Mouse (Mus musculus): ENCODE measurements around the gene Serpina6. TPM values are rescaled to one million over a fixed set of nuclear protein-coding genes. Genes with fewer than 3 reads are reported as not detected.

Serpina6 gene
- total and polyA plus RNA-seq, 3 experiments, result not detected

GRCm38 (mm10) chr12:103685386-103685785, 28.4 kb upstream of the Serpina6 start:
- Histone ChIP-seq H3K36me3 (ENCODE audit: control insufficient read depth in 1 of 2, insufficient read depth in 2 of 2, low read length in 2 of 2) (no peaks in the 10 kb centered on the region), H3K9me3 (replicated peaks; ENCODE audit: insufficient read depth, low read length) (no peaks in the 10 kb centered on the region), H3K9ac (ENCODE audit: control insufficient read depth, low read depth, low read length, poor library complexity, severe bottlenecking) (no peak overlapping the region), H3K27me3 (ENCODE audit: control insufficient read depth in 1 of 2, insufficient read depth in 2 of 2, low read length in 2 of 2) (no peaks in the 10 kb centered on the region), H3K4me1 (ENCODE audit: control insufficient read depth in 1 of 2, insufficient read depth in 2 of 2, low read length in 2 of 2) (no peaks in the 10 kb centered on the region), H3K27ac (ENCODE audit: control insufficient read depth, low read depth, low read length) (no peak overlapping the region), H3K4me3 (ENCODE audit: control insufficient read depth in 1 of 2, insufficient read depth in 1 of 2, low read depth in 2 of 2, low read length in 2 of 2) (no peak overlapping the region), H3K79me2 (ENCODE audit: control insufficient read depth, insufficient read depth, low read length, poor library complexity) (no peaks in the 10 kb centered on the region)
- TF ChIP-seq MYB (IDR thresholded peaks at IDR 0.05; ENCODE audit: low read depth, low read length) (no peak), POLR2A (IDR thresholded peaks at IDR 0.05; ENCODE audit: control insufficient read depth in 1 of 2, insufficient read depth in 1 of 2, low read depth in 1 of 2, low read length in 2 of 2, poor library complexity in 1 of 2) (no peak), MAZ (IDR thresholded peaks at IDR 0.05; ENCODE audit: low read depth, low read length) (no peak), ZMIZ1 (IDR thresholded peaks at IDR 0.05; ENCODE audit: low read depth, low read length) (no peak), MAFK (IDR thresholded peaks at IDR 0.05; ENCODE audit: borderline replicate concordance, low read depth, low read length) (no peak)
- no peak for DNase-seq (ENCODE audit: low read depth, low spot score)

GRCm38 (mm10) chr12:103683775-103684174, 26.8 kb upstream of the Serpina6 start:
- DNase-seq (ENCODE audit: low read depth, low spot score), result no peak

GRCm38 (mm10) chr12:103681739-103682138, 24.7 kb upstream of the Serpina6 start:
- Histone ChIP-seq H3K79me2 (ENCODE audit: control insufficient read depth, insufficient read depth, low read length, poor library complexity) (no peaks in the 10 kb centered on the region), H3K36me3 (ENCODE audit: control insufficient read depth in 1 of 2, insufficient read depth in 2 of 2, low read length in 2 of 2) (no peaks in the 10 kb centered on the region), H3K27me3 (ENCODE audit: control insufficient read depth in 1 of 2, insufficient read depth in 2 of 2, low read length in 2 of 2) (no peaks in the 10 kb centered on the region), H3K27ac (ENCODE audit: control insufficient read depth, low read depth, low read length) (no peak overlapping the region), H3K4me1 (ENCODE audit: control insufficient read depth in 1 of 2, insufficient read depth in 2 of 2, low read length in 2 of 2) (no peaks in the 10 kb centered on the region), H3K9ac (ENCODE audit: control insufficient read depth, low read depth, low read length, poor library complexity, severe bottlenecking) (no peak overlapping the region), H3K9me3 (replicated peaks; ENCODE audit: insufficient read depth, low read length) (no peaks in the 10 kb centered on the region), H3K4me3 (ENCODE audit: control insufficient read depth in 1 of 2, insufficient read depth in 1 of 2, low read depth in 2 of 2, low read length in 2 of 2) (no peak overlapping the region)
- no peak for DNase-seq (ENCODE audit: low read depth, low spot score)
- TF ChIP-seq HCFC1 (IDR thresholded peaks at IDR 0.05; ENCODE audit: low read depth, low read length) (no peak), EP300 (IDR thresholded peaks at IDR 0.05; ENCODE audit: low read depth in 1 of 2, low read length in 2 of 2) (no peak), TBP (IDR thresholded peaks at IDR 0.05; ENCODE audit: low read depth, low read length) (no peak), POLR2AphosphoS5 (IDR thresholded peaks at IDR 0.05; ENCODE audit: borderline replicate concordance, low read depth, low read length) (no peak), POLR2AphosphoS2 (IDR thresholded peaks at IDR 0.05; ENCODE audit: low read length) (no peak), USF1 (IDR thresholded peaks at IDR 0.05; ENCODE audit: low read depth, low read length) (no peak), CTCF (IDR thresholded peaks at IDR 0.05 in 2 of 3, conservative IDR thresholded peaks at IDR 0.05 in 1 of 3; ENCODE audit: control insufficient read depth in 1 of 3, insufficient read depth in 1 of 3, low read depth in 2 of 3, low read length in 3 of 3, poor library complexity in 1 of 3, severe bottlenecking in 1 of 3) (no peak), ZC3H11A (IDR thresholded peaks at IDR 0.05; ENCODE audit: low read depth, low read length) (no peak), NRF1 (IDR thresholded peaks at IDR 0.05; ENCODE audit: insufficient read depth, low read depth, low read length, poor library complexity, severe bottlenecking) (no peak)

More at GRCm38 (mm10) chr12:103683775-103684174, 26.8 kb upstream of the Serpina6 start:
- Histone ChIP-seq H3K27ac (ENCODE audit: control insufficient read depth, low read depth, low read length) (no peak overlapping the region), H3K9me3 (replicated peaks; ENCODE audit: insufficient read depth, low read length) (no peaks in the 10 kb centered on the region), H3K4me3 (ENCODE audit: control insufficient read depth in 1 of 2, insufficient read depth in 1 of 2, low read depth in 2 of 2, low read length in 2 of 2) (no peak overlapping the region), H3K79me2 (ENCODE audit: control insufficient read depth, insufficient read depth, low read length, poor library complexity) (no peaks in the 10 kb centered on the region), H3K9ac (ENCODE audit: control insufficient read depth, low read depth, low read length, poor library complexity, severe bottlenecking) (no peak overlapping the region), H3K27me3 (ENCODE audit: control insufficient read depth in 1 of 2, insufficient read depth in 2 of 2, low read length in 2 of 2) (no peaks in the 10 kb centered on the region), H3K36me3 (ENCODE audit: control insufficient read depth in 1 of 2, insufficient read depth in 2 of 2, low read length in 2 of 2) (no peaks in the 10 kb centered on the region), H3K4me1 (ENCODE audit: control insufficient read depth in 1 of 2, insufficient read depth in 2 of 2, low read length in 2 of 2) (no peaks in the 10 kb centered on the region)
- TF ChIP-seq MEF2A (IDR thresholded peaks at IDR 0.05; ENCODE audit: extremely low read depth, insufficient replicate concordance, low read depth, low read length, poor library complexity, severe bottlenecking), result no peak
- no peak for TF ChIP-seq KAT2A (conservative IDR thresholded peaks at IDR 0.05; ENCODE audit: low read depth, low read length)
- no peak for TF ChIP-seq UBTF (IDR thresholded peaks at IDR 0.05; ENCODE audit: borderline replicate concordance, insufficient read depth, low read depth, low read length)
- TF ChIP-seq POLR2A (IDR thresholded peaks at IDR 0.05; ENCODE audit: control insufficient read depth in 1 of 2, insufficient read depth in 1 of 2, low read depth in 1 of 2, low read length in 2 of 2, poor library complexity in 1 of 2), result no peak
- TF ChIP-seq ELF1 (IDR thresholded peaks at IDR 0.05; ENCODE audit: low read depth, low read length), result no peak
- no peak for TF ChIP-seq JUND (IDR thresholded peaks at IDR 0.05; ENCODE audit: low read depth, low read length)
- TF ChIP-seq ZMIZ1 (IDR thresholded peaks at IDR 0.05; ENCODE audit: low read depth, low read length), result no peak
- TF ChIP-seq NELFE (IDR thresholded peaks at IDR 0.05; ENCODE audit: low read depth, low read length), result no peak
- TF ChIP-seq ZNF384 (IDR thresholded peaks at IDR 0.05; ENCODE audit: low read depth, low read length), result no peak
- no peak for TF ChIP-seq BHLHE40 (IDR thresholded peaks at IDR 0.05; ENCODE audit: borderline replicate concordance, low read depth, low read length)
- no peak for TF ChIP-seq CHD1 (IDR thresholded peaks at IDR 0.05; ENCODE audit: low read depth, low read length)
- TF ChIP-seq CTCF (IDR thresholded peaks at IDR 0.05 in 2 of 3, conservative IDR thresholded peaks at IDR 0.05 in 1 of 3; ENCODE audit: control insufficient read depth in 1 of 3, insufficient read depth in 1 of 3, low read depth in 2 of 3, low read length in 3 of 3, poor library complexity in 1 of 3, severe bottlenecking in 1 of 3), result no peak
- no peak for TF ChIP-seq MYC (IDR thresholded peaks at IDR 0.05; ENCODE audit: low read depth, low read length)
- no peak for TF ChIP-seq SMC3 (IDR thresholded peaks at IDR 0.05; ENCODE audit: low read depth, low read length)
- TF ChIP-seq ZKSCAN1 (IDR thresholded peaks at IDR 0.05; ENCODE audit: low read depth, low read length), result no peak
- no peak for TF ChIP-seq MAX (IDR thresholded peaks at IDR 0.05; ENCODE audit: low read length)
- no peak for TF ChIP-seq MXI1 (IDR thresholded peaks at IDR 0.05; ENCODE audit: low read depth, low read length)
- TF ChIP-seq E2F4 (IDR thresholded peaks at IDR 0.05; ENCODE audit: borderline replicate concordance, low read depth, low read length), result no peak
- TF ChIP-seq TAL1 (IDR thresholded peaks at IDR 0.05; ENCODE audit: low read length), result no peak
